Comparison of ENCODE assay signal across 17 mouse cellular contexts in the genomic region with DNA sequence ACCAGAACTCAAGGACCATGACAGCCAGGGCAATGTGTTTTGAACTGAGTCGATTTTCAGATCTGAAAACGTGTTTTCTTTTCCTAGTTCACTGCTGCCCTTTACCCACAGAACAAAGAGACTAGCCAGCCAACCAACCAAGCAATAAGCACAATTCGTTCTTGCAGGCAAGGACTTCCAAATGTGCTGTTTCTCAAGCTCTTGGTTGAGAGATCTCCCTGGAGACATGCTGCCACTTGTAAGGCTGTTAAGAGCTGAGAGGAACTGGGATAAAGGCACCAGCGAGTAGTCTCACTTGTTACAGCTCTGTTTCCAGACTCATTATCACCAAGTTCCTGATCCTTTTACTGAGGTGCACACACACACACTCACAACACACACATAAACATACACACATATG. TPM values are rescaled to one million over a fixed set of nuclear protein-coding genes. Genes with fewer than 3 reads are reported as not detected.
DNase-seq lines count a peak whose midpoint lies in the region; ATAC-seq lines count a peak whose summit lies in the region.
"Had no signal": no experiment of that assay in that cellular context is flagged by ENCODE, and none has a peak within 500 bp of the region (broad histone marks: within the 10 kb centered on the region; RNA-seq: fewer than 3 reads in every experiment).

No protein-coding gene starts in this region.

- H3K4me3 ChIP-seq in hindbrain, embryonic 14.5 days (replicated peaks; ENCODE audit: low read length) = no peak overlapping the region
- no peak overlapping the region for H3K4me3 ChIP-seq in hindbrain, embryonic 16.5 days (ENCODE audit: low read length)
- no peak overlapping the region for H3K4me3 ChIP-seq in embryonic facial prominence, embryonic 15.5 days (replicated peaks)
- H3K4me3 ChIP-seq in limb, embryonic 10.5 days = no peak overlapping the region
- H3K4me3 ChIP-seq: forebrain, embryonic 13.5 days; heart, adult 2 months; intestine, embryonic 15.5 days; lung, embryonic 15.5 days; myocyte had no signal

- H3K9me3 ChIP-seq in hindbrain, embryonic 14.5 days (ENCODE audit: control insufficient read depth, low read length) = 0 out of 2 replicates have a peak, but pooled peaks cover 3% of the 10 kb centered on the region
- H3K9me3 ChIP-seq in hindbrain, embryonic 16.5 days (ENCODE audit: control insufficient read depth, low read length) = peaks cover 3% of the 10 kb centered on the region
- H3K9me3 ChIP-seq in embryonic facial prominence, embryonic 15.5 days (replicated peaks) = no peaks in the 10 kb centered on the region
- H3K9me3 ChIP-seq in limb, embryonic 10.5 days (replicated peaks) = no peaks in the 10 kb centered on the region
- H3K9me3 ChIP-seq: intestine, embryonic 15.5 days; lung, embryonic 15.5 days had no signal

- H3K36me3 ChIP-seq in hindbrain, embryonic 14.5 days (replicated peaks; ENCODE audit: control insufficient read depth, insufficient read depth) = no peaks in the 10 kb centered on the region
- no peaks in the 10 kb centered on the region for H3K36me3 ChIP-seq in hindbrain, embryonic 16.5 days (ENCODE audit: control insufficient read depth, insufficient read depth, low read length)
- no peaks in the 10 kb centered on the region for H3K36me3 ChIP-seq in embryonic facial prominence, embryonic 15.5 days
- no peaks in the 10 kb centered on the region for H3K36me3 ChIP-seq in limb, embryonic 10.5 days
- H3K36me3 ChIP-seq: intestine, embryonic 15.5 days; lung, embryonic 15.5 days had no signal

- H3K27me3 ChIP-seq in hindbrain, embryonic 14.5 days (ENCODE audit: control insufficient read depth, insufficient read depth, low read length) = no peaks in the 10 kb centered on the region
- H3K27me3 ChIP-seq in hindbrain, embryonic 16.5 days (replicated peaks; ENCODE audit: control insufficient read depth, insufficient read depth, low read length) = no peaks in the 10 kb centered on the region
- no peaks in the 10 kb centered on the region for H3K27me3 ChIP-seq in embryonic facial prominence, embryonic 15.5 days
- H3K27me3 ChIP-seq in limb, embryonic 10.5 days (ENCODE audit: low read depth, poor library complexity, severe bottlenecking) = no peaks in the 10 kb centered on the region
- H3K27me3 ChIP-seq: forebrain, embryonic 13.5 days; intestine, embryonic 15.5 days; lung, embryonic 15.5 days had no signal

- H3K27ac ChIP-seq in hindbrain, embryonic 14.5 days = 0 out of 2 replicates have a peak overlapping the region, but pooled peaks have one; percentile 26
- no peak overlapping the region for H3K27ac ChIP-seq in hindbrain, embryonic 16.5 days (ENCODE audit: low read depth, low read length)
- H3K27ac ChIP-seq in embryonic facial prominence, embryonic 15.5 days (replicated peaks) = 0 out of 2 replicates have a peak overlapping the region, but pooled peaks have one; percentile 13
- H3K27ac ChIP-seq in limb, embryonic 10.5 days = peak overlapping the region; percentile 42; the same call in 1 of the 2 replicates
- H3K27ac ChIP-seq: forebrain, embryonic 13.5 days; heart, adult 2 months; intestine, embryonic 15.5 days; lung, embryonic 15.5 days had no signal

- no peaks in the 10 kb centered on the region for H3K4me1 ChIP-seq in hindbrain, embryonic 14.5 days (replicated peaks; ENCODE audit: control insufficient read depth, insufficient read depth, low read length)
- H3K4me1 ChIP-seq in hindbrain, embryonic 16.5 days (ENCODE audit: control insufficient read depth, insufficient read depth, low read depth, low read length) = no peaks in the 10 kb centered on the region
- H3K4me1 ChIP-seq in embryonic facial prominence, embryonic 15.5 days = peaks cover 9% of the 10 kb centered on the region
- no peaks in the 10 kb centered on the region; the same call in 1 of the 2 replicates for H3K4me1 ChIP-seq in limb, embryonic 10.5 days
- H3K4me1 ChIP-seq: forebrain, embryonic 13.5 days; intestine, embryonic 15.5 days; lung, embryonic 15.5 days had no signal

- ATAC-seq in hindbrain, embryonic 14.5 days (ENCODE audit: low FRiP score) = no peak
- no peak for ATAC-seq in hindbrain, embryonic 16.5 days
- ATAC-seq in embryonic facial prominence, embryonic 15.5 days (ENCODE audit: insufficient number of reproducible peaks, low FRiP score, low TSS enrichment, low read depth) = no peak
- ATAC-seq: forebrain, embryonic 13.5 days; intestine, embryonic 15.5 days had no signal

- H3K9ac ChIP-seq in hindbrain, embryonic 14.5 days = no peak overlapping the region
- H3K9ac ChIP-seq in hindbrain, embryonic 16.5 days (ENCODE audit: low read depth, low read length) = no peak overlapping the region
- H3K9ac ChIP-seq in embryonic facial prominence, embryonic 15.5 days = no peak overlapping the region
- H3K9ac ChIP-seq: forebrain, embryonic 13.5 days; intestine, embryonic 15.5 days; lung, embryonic 15.5 days had no signal

- H3K4me2 ChIP-seq in hindbrain, embryonic 14.5 days (replicated peaks) = no peak overlapping the region
- no peak overlapping the region for H3K4me2 ChIP-seq in hindbrain, embryonic 16.5 days (ENCODE audit: low read length)
- no peak overlapping the region for H3K4me2 ChIP-seq in embryonic facial prominence, embryonic 15.5 days (replicated peaks)
- H3K4me2 ChIP-seq: forebrain, embryonic 13.5 days; intestine, embryonic 15.5 days; lung, embryonic 15.5 days had no signal

- DNase-seq in hindbrain, embryonic 14.5 days (ENCODE audit: low spot score) = no peak
- peak; percentile 30 for DNase-seq in brain, adult 2 months (ENCODE audit: low read depth, low spot score)
- DNase-seq in limb, embryonic 10.5 days (ENCODE audit: low spot score) = no peak
- DNase-seq in thymus, postnatal 36 days = no peak
- no peak for DNase-seq in gastrocnemius, postnatal 10 days
- DNase-seq in lung, adult 18-20 months = no peak
- DNase-seq: cerebellum, adult 9-10 months; heart, adult 2 months; heart, postnatal 10 days; layer of hippocampus, postnatal 36 days; right cerebral cortex, postnatal 14 days had no signal

- WGBS in hindbrain, embryonic 14.5 days = 47% methylated on average over 4 of the region's 4 CpGs
- 49% methylated on average over 4 of the region's 4 CpGs for WGBS in hindbrain, embryonic 16.5 days
- 32% methylated on average over 4 of the region's 4 CpGs for WGBS in embryonic facial prominence, embryonic 15.5 days
- 77% methylated on average over 4 of the region's 4 CpGs for WGBS in limb, embryonic 10.5 days

RNA-seq across cellular contexts. Expression of a gene that starts 45.6 kb away (rescaled TPM):
- 54.5 and 54.7 TPM in 2 replicates for polyA plus RNA-seq in hindbrain, embryonic 14.5 days (2014; fragmentation: Nextera tagmentation; extraction: Ambion mirVana)
- polyA plus RNA-seq in hindbrain, embryonic 16.5 days (2015; fragmentation: Nextera tagmentation; extraction: Ambion mirVana) = 34.8 and 41.1 TPM in 2 replicates
- 87.6 and 89.2 TPM in 2 replicates for polyA plus RNA-seq in embryonic facial prominence, embryonic 15.5 days (2015; fragmentation: Nextera tagmentation; extraction: Ambion mirVana)
- 19.3 and 34.6 TPM in 2 replicates for polyA plus RNA-seq in limb, embryonic 10.5 days (2016; fragmentation: Nextera tagmentation; extraction: Ambion mirVana)
- total RNA-seq in gastrocnemius, postnatal 10 days (2021) = 10 to 100 TPM; 39.6 to 45.7 TPM
